Mouse (Mus musculus) Muller cell, postnatal 12 days (primary cell): ENCODE results near the gene Tmem163.

Experiments
- DNase-seq: peaks from one replicate; pipeline ENCODE4 v3.0.0-alpha.2; 2015; ENCODE audit errors: inconsistent ontology term

The Tmem163 gene

DNA sequence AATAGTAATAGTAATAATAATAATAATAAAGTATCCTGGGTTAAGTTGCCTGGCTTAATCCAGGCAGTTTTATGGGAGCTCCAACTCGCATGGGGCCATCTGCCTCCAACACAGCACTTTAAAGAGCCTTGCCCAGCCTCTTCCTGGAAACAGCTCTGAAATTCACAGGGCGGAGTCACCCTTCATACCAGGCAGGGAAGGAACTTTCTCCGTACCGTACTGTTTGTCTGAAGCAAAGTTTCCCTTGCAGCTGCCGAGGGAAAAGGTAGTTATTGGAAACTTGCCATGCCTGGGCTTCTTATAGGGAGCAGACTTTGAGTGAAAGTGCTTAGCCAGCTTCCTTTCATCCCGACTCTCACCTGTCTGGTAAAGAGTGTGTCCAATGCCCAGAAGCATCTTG lies 242.3 kb downstream of the Tmem163 start:
- no peak for DNase-seq
